Mouse (Mus musculus) liver, embryonic 15.5 days (tissue): Measurements from ENCODE around the gene Nlrp4b. TPM values are rescaled to one million over a fixed set of nuclear protein-coding genes. Genes with fewer than 3 reads are reported as not detected.
"Not testable (repeated sequence)": the region's sequence is repeated elsewhere in the genome, so short reads cannot be mapped to it uniquely, and the experiment has no call there.

ENCODE experiments used
- ATAC-seq: fragments of 200-750 bp; cut with Nextera tagmentation; 2 replicates; pipeline ENCODE4 v1.8.0; 2017; ENCODE audit warnings: moderate number of reproducible peaks, mild to moderate bottlenecking, moderate library complexity; ENCODE audit not compliant: insufficient read depth
- H3K27ac ChIP-seq: fragments of 300-500 bp; sonication (generic); replicated peaks from 2 replicates; pipeline ENCODE4 v1.5.1; 2015; ENCODE audit warnings: mild to moderate bottlenecking, inconsistent platforms
- H3K27me3 ChIP-seq: fragments of 300-500 bp; sonication (generic); 2 replicates; pipeline ENCODE4 v1.6.1; 2015; ENCODE audit warnings: mild to moderate bottlenecking, inconsistent platforms
- H3K36me3 ChIP-seq: fragments of 300-500 bp; sonication (generic); replicated peaks from 2 replicates; pipeline ENCODE4 v1.6.1; 2015; ENCODE audit warnings: moderate library complexity, mild to moderate bottlenecking, inconsistent platforms
- H3K4me1 ChIP-seq: fragments of 300-500 bp; sonication (generic); replicated peaks from 2 replicates; pipeline ENCODE4 v1.6.1; 2015; ENCODE audit warnings: inconsistent platforms
- H3K4me2 ChIP-seq: fragments of 300-500 bp; sonication (generic); 2 replicates; pipeline ENCODE4 v1.6.1; 2015; ENCODE audit warnings: moderate library complexity, mild to moderate bottlenecking, inconsistent platforms
- H3K4me3 ChIP-seq: fragments of 300-500 bp; sonication (generic); replicated peaks from 2 replicates; pipeline ENCODE4 v1.5.1; 2015; ENCODE audit warnings: mild to moderate bottlenecking, inconsistent platforms
- H3K9ac ChIP-seq: fragments of 300-500 bp; sonication (generic); 2 replicates; pipeline ENCODE4 v1.6.1; 2015; ENCODE audit warnings: moderate library complexity, mild to moderate bottlenecking, inconsistent platforms
- H3K9me3 ChIP-seq: fragments of 300-500 bp; sonication (generic); replicated peaks from 2 replicates; pipeline ENCODE4 v1.6.1; 2016; ENCODE audit warnings: inconsistent platforms
- WGBS: fragments of 180-500 bp; shearing (Covaris S2); methylation state at CpG from one replicate; pipeline ENCODE4 v1.1.7; 2015; ENCODE audit warnings: mixed read lengths; ENCODE audit not compliant: insufficient replicate concordance; 5-methylcytosine and 5-hydroxymethylcytosine counted together
- polyA plus RNA-seq: library from polyadenylated mRNA; unstranded; fragments of >200 nt; fragmentation: Nextera tagmentation; extraction: Ambion mirVana; gene quantifications from 2 replicates; pipeline ENCODE4 v1.2.1, GENCODE M21; 2015

The Nlrp4b gene
- not detected in 2 replicates for polyA plus RNA-seq

DNA sequence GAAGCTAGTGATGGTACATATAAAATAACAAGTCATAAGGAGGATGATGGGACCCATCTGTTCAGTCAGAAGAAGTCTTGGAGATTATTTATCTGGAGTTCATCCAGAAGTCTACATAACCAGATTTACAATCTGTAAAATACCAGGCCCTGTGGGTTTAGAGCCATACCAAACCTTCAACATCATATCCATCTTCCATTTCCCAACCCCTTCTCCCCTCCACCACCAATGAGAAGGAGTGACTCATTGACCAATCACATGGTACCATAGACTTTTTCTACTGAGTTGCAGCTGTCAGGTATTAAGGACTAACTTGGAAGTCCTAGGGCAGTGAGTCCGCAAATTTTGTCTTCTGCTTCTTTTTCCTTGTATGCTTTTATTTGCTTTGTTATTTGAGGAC, at the start of gene Nlrp4b:
TSS of gene Nlrp4b (plus strand) at position 301 of the 400 bp plus-strand sequence.
- Histone ChIP-seq H3K9me3 (no peaks in the 10 kb centered on the region; the same call in 1 of the 2 replicates), H3K9ac (no peak within 1 kb of the TSS), H3K27ac (no peak within 1 kb of the TSS), H3K27me3 (no peaks in the 10 kb centered on the region), H3K4me3 (no peak within 1 kb of the TSS), H3K4me1 (no peaks in the 10 kb centered on the region), H3K4me2 (no peak within 1 kb of the TSS), H3K36me3 (no peaks in the 10 kb centered on the region)
- ATAC-seq = no peak
- WGBS = 49% methylated on average over 1 of the region's 1 CpGs

DNA sequence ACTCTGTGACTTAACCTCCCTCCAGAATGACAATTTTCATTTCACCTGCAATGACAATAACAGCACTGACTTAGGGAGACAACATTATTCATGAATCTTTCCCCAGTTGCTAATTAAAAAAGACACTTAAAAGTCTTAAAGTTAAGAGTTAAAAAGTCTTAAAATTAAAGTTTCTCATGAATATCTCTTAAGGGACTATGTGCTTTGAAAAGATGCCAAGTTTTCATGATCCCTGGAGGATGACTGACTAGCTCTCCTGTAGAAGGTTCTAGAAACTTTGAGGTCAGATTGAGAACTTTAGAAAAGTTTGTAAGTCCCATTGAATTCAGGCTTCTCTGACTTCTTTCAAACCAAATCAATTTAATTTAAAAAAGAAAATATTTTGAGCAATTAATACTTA, 66.7 kb downstream of the Nlrp4b start, which contains the start of gene Vmn1r71:
TSS of gene Vmn1r71 (minus strand) at position 101 of the 400 bp plus-strand sequence.
- Histone ChIP-seq H3K9ac (no peak within 1 kb of the TSS), H3K36me3 (no peaks in the 10 kb centered on the region), H3K4me1 (no peaks in the 10 kb centered on the region), H3K9me3 (no peaks in the 10 kb centered on the region), H3K27me3 (no peaks in the 10 kb centered on the region), H3K4me3 (no peak within 1 kb of the TSS), H3K27ac (no peak within 1 kb of the TSS), H3K4me2 (no peak within 1 kb of the TSS)
- no peak for ATAC-seq

DNA sequence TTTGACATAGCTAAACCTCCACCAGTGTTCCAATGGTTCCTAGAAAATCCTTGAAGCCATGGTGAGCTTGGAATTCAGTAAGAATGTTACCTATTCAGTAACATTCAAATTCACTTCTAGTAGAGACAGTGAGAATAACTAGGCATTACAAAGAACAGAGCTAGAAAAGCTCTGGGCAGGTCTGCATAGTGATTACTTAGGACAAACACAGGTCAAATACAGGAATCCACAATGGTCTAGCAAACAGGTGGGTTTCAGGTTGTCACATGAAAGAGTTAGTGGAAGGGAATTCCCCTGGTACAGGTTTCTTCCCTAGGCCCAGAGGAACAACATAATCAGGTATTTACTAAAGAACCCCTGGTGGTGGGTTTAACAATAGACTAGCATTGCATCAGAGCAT, 70.0 kb downstream of the Nlrp4b start:
- not testable (repeated sequence) for H3K9me3 ChIP-seq, H3K27ac ChIP-seq, H3K9ac ChIP-seq, H3K36me3 ChIP-seq, H3K4me1 ChIP-seq, H3K4me2 ChIP-seq, H3K4me3 ChIP-seq, ATAC-seq, H3K27me3 ChIP-seq

Other genes starting within 250 kb of the Nlrp4b start
- gene Vmn1r67, start 244.5 kb upstream of the Nlrp4b start, polyA plus RNA-seq = not detected in 2 replicates
- 1.6 and 1.7 TPM in 2 replicates for gene Zik1, start 192.4 kb upstream of the Nlrp4b start, polyA plus RNA-seq
- not detected in 2 replicates for gene Vmn1r68, start 129.3 kb upstream of the Nlrp4b start, polyA plus RNA-seq
- gene Vmn1r69, start 74.1 kb upstream of the Nlrp4b start, polyA plus RNA-seq = not detected in 2 replicates
- gene Vmn1r70, start 56.3 kb upstream of the Nlrp4b start, polyA plus RNA-seq = not detected in 2 replicates
- not detected in 2 replicates for gene Vmn1r71, start 66.6 kb downstream of the Nlrp4b start, polyA plus RNA-seq
- gene Zscan4b, start 217.3 kb downstream of the Nlrp4b start, polyA plus RNA-seq = not detected in 2 replicates